Mouse (Mus musculus) embryonic facial prominence, embryonic 15.5 days (tissue): ENCODE data around the gene Tas2r109. TPM values are rescaled to one million over a fixed set of nuclear protein-coding genes. Genes with fewer than 3 reads are reported as not detected.
"Not testable (repeated sequence)": the region's sequence is repeated elsewhere in the genome, so short reads cannot be mapped to it uniquely, and the experiment has no call there.

Experiments
- ATAC-seq: fragments of 200-750 bp; cut with Nextera tagmentation; 2 replicates; pipeline ENCODE4 v1.8.0; 2017; ENCODE audit warnings: low read depth, moderate TSS enrichment; ENCODE audit not compliant: insufficient number of reproducible peaks, low FRiP score, low TSS enrichment
- H3K27ac ChIP-seq: fragments of 300-500 bp; sonication (generic); replicated peaks from 2 replicates; pipeline ENCODE4 v1.5.1; 2015; ENCODE audit warnings: mild to moderate bottlenecking, inconsistent platforms
- H3K27me3 ChIP-seq: fragments of 300-500 bp; sonication (generic); 2 replicates; pipeline ENCODE4 v1.6.1; 2015; ENCODE audit warnings: inconsistent platforms
- H3K36me3 ChIP-seq: fragments of 300-500 bp; sonication (generic); 2 replicates; pipeline ENCODE4 v1.6.1; 2015; ENCODE audit warnings: mild to moderate bottlenecking, inconsistent platforms
- H3K4me1 ChIP-seq: fragments of 300-500 bp; sonication (generic); 2 replicates; pipeline ENCODE4 v1.6.1; 2015; ENCODE audit warnings: inconsistent platforms
- H3K4me2 ChIP-seq: fragments of 300-500 bp; sonication (generic); replicated peaks from 2 replicates; pipeline ENCODE4 v1.6.1; 2015; ENCODE audit warnings: mild to moderate bottlenecking, inconsistent platforms
- H3K4me3 ChIP-seq: fragments of 300-500 bp; sonication (generic); replicated peaks from 2 replicates; pipeline ENCODE4 v1.5.1; 2015; ENCODE audit warnings: mild to moderate bottlenecking, inconsistent platforms
- H3K9ac ChIP-seq: fragments of 300-500 bp; sonication (generic); 2 replicates; pipeline ENCODE4 v1.6.1; 2015; ENCODE audit warnings: inconsistent platforms
- H3K9me3 ChIP-seq: fragments of 300-500 bp; sonication (generic); replicated peaks from 2 replicates; pipeline ENCODE4 v1.6.1; 2016; ENCODE audit warnings: inconsistent platforms
- whole genome bisulfite sequencing: fragments of 180-500 bp; shearing (Covaris S2); methylation state at CpG from one replicate; pipeline ENCODE4 v1.1.7; 2015; 5-methylcytosine and 5-hydroxymethylcytosine counted together
- polyA plus RNA-seq: library from polyadenylated mRNA; unstranded; fragments of >200 nt; fragmentation: Nextera tagmentation; extraction: Ambion mirVana; gene quantifications from 2 replicates; pipeline ENCODE4 v1.2.1, GENCODE M21; 2015

The Tas2r109 gene
- polyA plus RNA-seq, result not detected in 2 replicates

GRCm38 (mm10) chr6:132980865-132981264 is at the start of gene Tas2r109:
Gene Tas2r109 (minus strand): TSS chr6:132980965.
- H3K27ac ChIP-seq, result no peak within 1 kb of the TSS
- no peak within 1 kb of the TSS for H3K4me3 ChIP-seq
- H3K4me1 ChIP-seq, result no peaks in the 10 kb centered on the region
- no peak for ATAC-seq
- H3K9ac ChIP-seq, result no peak within 1 kb of the TSS
- WGBS, result 67% methylated on average over 2 of the region's 2 CpGs
- no peaks in the 10 kb centered on the region for H3K36me3 ChIP-seq
- no peaks in the 10 kb centered on the region for H3K27me3 ChIP-seq
- H3K9me3 ChIP-seq, result no peaks in the 10 kb centered on the region
- H3K4me2 ChIP-seq, result no peak within 1 kb of the TSS

DNA sequence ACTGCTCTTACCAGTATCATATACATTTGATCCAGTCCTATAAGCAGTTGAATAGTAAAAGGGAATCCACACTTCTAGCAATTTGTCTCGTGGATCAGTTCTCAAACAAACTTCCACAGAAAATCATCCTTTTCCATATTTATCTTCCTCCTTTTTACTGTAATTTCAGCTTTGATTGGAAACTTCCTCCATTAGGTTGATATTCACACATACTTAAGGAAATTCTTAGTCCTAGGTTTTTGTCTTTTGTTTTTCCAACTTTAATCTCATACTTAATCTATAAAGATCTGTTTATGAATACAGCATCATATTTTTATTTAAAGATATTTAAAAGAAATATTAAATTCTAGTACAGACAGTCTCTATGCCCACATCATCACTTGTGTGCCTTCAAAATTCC is 22.9 kb downstream of the Tas2r109 start, which contains the start of gene Tas2r131:
Gene Tas2r131, minus strand, starts transcription at position 101 of the 400 bp plus-strand sequence.
- no peak within 1 kb of the TSS for H3K4me2 ChIP-seq
- no peak for ATAC-seq
- WGBS, result 47% methylated on average over 1 of the region's 1 CpGs

GRCm38 (mm10) chr6:132950802-132951201 is 30.0 kb downstream of the Tas2r109 start, which contains the start of gene Tas2r129:
Gene Tas2r129 (plus strand): TSS chr6:132951102.
- ATAC-seq, result no peak
- WGBS, result 76% methylated on average over 2 of the region's 2 CpGs
- Histone ChIP-seq H3K27ac (no peak within 1 kb of the TSS), H3K4me2 (no peak within 1 kb of the TSS), H3K4me3 (no peak within 1 kb of the TSS), H3K36me3 (no peaks in the 10 kb centered on the region), H3K27me3 (no peaks in the 10 kb centered on the region), H3K9me3 (no peaks in the 10 kb centered on the region), H3K9ac (no peak within 1 kb of the TSS), H3K4me1 (no peaks in the 10 kb centered on the region)

More for the DNA sequence above, 22.9 kb downstream of the Tas2r109 start, which contains the start of gene Tas2r131:
- Histone ChIP-seq H3K4me3 (no peak within 1 kb of the TSS), H3K4me1 (no peaks in the 10 kb centered on the region), H3K9me3 (no peaks in the 10 kb centered on the region), H3K27ac (no peak within 1 kb of the TSS), H3K36me3 (no peaks in the 10 kb centered on the region), H3K27me3 (no peaks in the 10 kb centered on the region), H3K9ac (no peak within 1 kb of the TSS)

- not testable (repeated sequence) for ATAC-seq, H3K4me3 ChIP-seq, H3K36me3 ChIP-seq, H3K9ac ChIP-seq, H3K27me3 ChIP-seq, H3K4me2 ChIP-seq, H3K4me1 ChIP-seq, H3K9me3 ChIP-seq, H3K27ac ChIP-seq
These were observed 39.4 kb downstream of the Tas2r109 start for GRCm38 (mm10) chr6:132941376-132941775.

Other genes with a start within 250 kb of the Tas2r109 start
- not detected in 2 replicates for gene Tas2r115, start 242.9 kb downstream of the Tas2r109 start, polyA plus RNA-seq
- gene Tas2r124, start 226.2 kb downstream of the Tas2r109 start, polyA plus RNA-seq, result not detected in 2 replicates
- gene Tas2r102, start 218.8 kb downstream of the Tas2r109 start, polyA plus RNA-seq, result not detected in 2 replicates
- not detected in 2 replicates for gene Tas2r136, start 202.8 kb downstream of the Tas2r109 start, polyA plus RNA-seq
- not detected in 2 replicates for gene Tas2r117, start 178.1 kb downstream of the Tas2r109 start, polyA plus RNA-seq
- gene Tas2r123, start 133.8 kb downstream of the Tas2r109 start, polyA plus RNA-seq, result not detected in 2 replicates
- not detected in 2 replicates for gene Tas2r116, start 125.5 kb downstream of the Tas2r109 start, polyA plus RNA-seq
- gene Tas2r110, start 113.0 kb downstream of the Tas2r109 start, polyA plus RNA-seq, result not detected in 2 replicates
- gene Tas2r113, start 88.0 kb downstream of the Tas2r109 start, polyA plus RNA-seq, result not detected in 2 replicates
- gene Tas2r125, start 71.3 kb downstream of the Tas2r109 start, polyA plus RNA-seq, result not detected in 2 replicates
- gene Tas2r129, start 29.9 kb downstream of the Tas2r109 start, polyA plus RNA-seq, result not detected in 2 replicates
- gene Tas2r131, start 23.0 kb downstream of the Tas2r109 start, polyA plus RNA-seq, result not detected in 2 replicates
- not detected in 2 replicates for gene Tas2r103, start 56.1 kb upstream of the Tas2r109 start, polyA plus RNA-seq
- gene Tas2r140, start 74.9 kb upstream of the Tas2r109 start, polyA plus RNA-seq, result not detected in 2 replicates
- 81.3 and 83.0 TPM in 2 replicates for gene Smim10l1, start 123.9 kb upstream of the Tas2r109 start, polyA plus RNA-seq